Mouse (Mus musculus): Measurements from ENCODE around the gene Slc44a2. TPM values are rescaled to one million over a fixed set of nuclear protein-coding genes. Genes with fewer than 3 reads are reported as not detected.

The Slc44a2 gene
- polyA plus RNA-seq, 1 experiment from 2014 or later, result 62.6 TPM

GRCm38 (mm10) chr9:21348152-21348551, 27.7 kb downstream of the Slc44a2 start:
- WGBS, result 90% methylated on average over 3 of the region's 3 CpGs
- no peak overlapping the region for H3K4me3 ChIP-seq
- H3K27ac ChIP-seq, result no peak overlapping the region
- no peak for DNase-seq (ENCODE audit: extremely low spot score, low spot score)
- peaks cover 11% of the 10 kb centered on the region for H3K4me1 ChIP-seq
- no peaks in the 10 kb centered on the region for H3K9me3 ChIP-seq
- H3K27me3 ChIP-seq (ENCODE audit: poor library complexity, severe bottlenecking), result no peaks in the 10 kb centered on the region
- H3K36me3 ChIP-seq (replicated peaks), result peaks cover 91% of the 10 kb centered on the region

DNA sequence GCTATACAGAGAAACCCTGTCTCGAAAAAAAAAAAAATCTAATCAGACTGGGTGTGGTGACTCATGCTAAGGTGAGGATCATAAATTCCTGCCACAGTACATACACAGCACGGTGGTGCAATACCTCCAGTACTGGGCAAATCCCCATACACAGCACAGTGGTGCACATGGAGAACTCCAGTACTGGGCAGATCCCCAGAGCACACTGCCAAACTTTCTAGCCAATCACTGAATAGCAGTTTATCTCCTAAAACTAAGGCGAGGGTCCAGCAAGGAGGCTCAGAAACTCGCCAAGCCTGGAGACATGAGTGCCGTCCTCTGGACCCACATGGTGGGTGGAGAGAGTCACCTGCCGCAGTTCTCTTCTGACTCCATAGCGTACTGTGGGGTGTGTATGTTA, 30.7 kb downstream of the Slc44a2 start:
- Histone ChIP-seq H3K4me3 (no peak overlapping the region), H3K27me3 (ENCODE audit: poor library complexity, severe bottlenecking) (no peaks in the 10 kb centered on the region), H3K9me3 (no peaks in the 10 kb centered on the region), H3K4me1 (peaks cover 15% of the 10 kb centered on the region), H3K27ac (no peak overlapping the region), H3K36me3 (replicated peaks) (peaks cover 90% of the 10 kb centered on the region)
- WGBS, result 94% methylated on average over 7 of the region's 7 CpGs
- DNase-seq (ENCODE audit: extremely low spot score, low spot score), result no peak

- Histone ChIP-seq H3K27me3 (ENCODE audit: poor library complexity, severe bottlenecking) (no peaks in the 10 kb centered on the region), H3K9me3 (no peaks in the 10 kb centered on the region), H3K4me3 (no peak overlapping the region), H3K36me3 (replicated peaks) (peaks cover 85% of the 10 kb centered on the region), H3K27ac (no peak overlapping the region), H3K4me1 (peaks cover 15% of the 10 kb centered on the region)
- 94% methylated on average over 4 of the region's 4 CpGs for WGBS
- DNase-seq (ENCODE audit: extremely low spot score, low spot score), result no peak
Measured at GRCm38 (mm10) chr9:21351702-21352377, 31.3 kb downstream of the Slc44a2 start.

DNA sequence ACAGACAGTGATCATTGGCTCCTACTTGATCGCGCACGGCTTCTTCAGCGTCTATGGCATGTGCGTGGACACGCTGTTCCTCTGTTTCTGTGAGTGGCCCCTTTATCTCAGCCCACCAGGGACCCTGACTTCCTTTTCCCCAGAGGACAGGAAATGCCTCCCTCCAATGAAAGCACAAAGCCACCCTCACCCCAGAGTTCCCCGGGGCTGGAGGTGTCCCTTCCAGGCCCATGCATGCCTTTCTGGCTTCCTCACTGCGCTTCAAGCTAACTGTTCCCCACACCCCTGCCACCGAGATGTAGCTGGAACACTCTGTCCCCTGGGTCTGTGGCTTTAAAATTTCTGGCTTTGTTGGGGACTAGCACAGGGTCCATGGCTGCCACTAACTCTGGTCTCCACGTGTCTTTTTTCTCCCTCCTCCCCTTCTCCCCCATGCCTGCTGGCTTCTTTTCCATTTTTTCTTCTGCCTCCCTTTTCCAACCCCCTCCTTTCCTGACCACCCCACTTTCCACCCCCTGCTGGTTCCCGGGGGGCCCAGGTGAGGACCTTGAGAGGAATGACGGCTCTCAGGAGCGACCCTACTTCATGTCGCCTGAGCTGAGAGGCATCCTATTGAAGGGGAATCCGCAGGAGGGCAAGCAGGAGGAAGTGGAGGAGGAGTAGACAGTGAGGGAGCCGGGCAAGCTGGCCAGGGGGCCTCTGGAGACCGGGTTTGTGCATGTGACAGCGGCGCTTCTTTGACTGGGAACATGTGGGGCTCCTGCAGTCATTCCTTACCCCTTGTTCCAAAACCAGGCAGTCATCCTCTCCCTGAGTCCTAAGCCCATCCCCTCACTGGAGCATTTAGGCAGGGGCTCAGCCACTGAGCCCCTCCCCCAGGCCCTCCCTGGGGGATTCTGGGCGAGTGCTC, 32.2 kb downstream of the Slc44a2 start:
- H3K9me3 ChIP-seq, result no peaks in the 10 kb centered on the region
- no peak for DNase-seq (ENCODE audit: extremely low spot score, low spot score)
- H3K4me3 ChIP-seq, result no peak overlapping the region
- H3K27me3 ChIP-seq (ENCODE audit: poor library complexity, severe bottlenecking), result no peaks in the 10 kb centered on the region
- peak overlapping the region; percentile 66 for H3K27ac ChIP-seq
- WGBS, result 34% methylated on average over 20 of the region's 20 CpGs
- H3K4me1 ChIP-seq, result peaks cover 15% of the 10 kb centered on the region
- H3K36me3 ChIP-seq (replicated peaks), result peaks cover 76% of the 10 kb centered on the region

DNA sequence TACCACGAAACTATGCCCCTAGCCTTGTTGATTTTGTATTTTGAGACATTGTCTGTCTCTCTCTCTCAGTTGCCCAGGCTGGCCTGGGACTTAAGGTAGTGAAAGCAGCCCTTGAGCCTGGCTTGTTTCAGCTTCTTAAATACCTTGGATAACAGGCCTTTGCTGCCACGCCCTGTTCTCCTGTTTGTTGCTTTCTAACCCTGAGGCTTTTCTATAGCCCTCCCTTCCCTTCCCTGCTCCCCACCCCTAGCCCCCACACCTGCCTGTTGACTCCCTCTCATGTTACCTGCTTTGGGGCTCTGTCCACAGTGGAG, 32.8 kb downstream of the Slc44a2 start:
- Histone ChIP-seq H3K27ac (peak overlapping the region; percentile 66), H3K4me3 (no peak overlapping the region)
- WGBS, result 49% methylated on average over 2 of the region's 2 CpGs

GRCm38 (mm10) chr9:21354796-21355195, 34.3 kb downstream of the Slc44a2 start:
- H3K27me3 ChIP-seq (ENCODE audit: poor library complexity, severe bottlenecking), result no peaks in the 10 kb centered on the region
- H3K9me3 ChIP-seq, result no peaks in the 10 kb centered on the region
- peaks cover 15% of the 10 kb centered on the region for H3K4me1 ChIP-seq
- H3K27ac ChIP-seq, result no peak overlapping the region
- DNase-seq (ENCODE audit: extremely low spot score, low spot score), result no peak
- peaks cover 58% of the 10 kb centered on the region for H3K36me3 ChIP-seq (replicated peaks)
- WGBS, result 94% methylated on average over 6 of the region's 6 CpGs
- no peak overlapping the region for H3K4me3 ChIP-seq

More for the DNA sequence above, 32.8 kb downstream of the Slc44a2 start:
- peaks cover 15% of the 10 kb centered on the region for H3K4me1 ChIP-seq
- H3K36me3 ChIP-seq (replicated peaks), result peaks cover 70% of the 10 kb centered on the region
- no peaks in the 10 kb centered on the region for H3K27me3 ChIP-seq (ENCODE audit: poor library complexity, severe bottlenecking)
- no peak for DNase-seq (ENCODE audit: extremely low spot score, low spot score)
- H3K9me3 ChIP-seq, result no peaks in the 10 kb centered on the region

DNA sequence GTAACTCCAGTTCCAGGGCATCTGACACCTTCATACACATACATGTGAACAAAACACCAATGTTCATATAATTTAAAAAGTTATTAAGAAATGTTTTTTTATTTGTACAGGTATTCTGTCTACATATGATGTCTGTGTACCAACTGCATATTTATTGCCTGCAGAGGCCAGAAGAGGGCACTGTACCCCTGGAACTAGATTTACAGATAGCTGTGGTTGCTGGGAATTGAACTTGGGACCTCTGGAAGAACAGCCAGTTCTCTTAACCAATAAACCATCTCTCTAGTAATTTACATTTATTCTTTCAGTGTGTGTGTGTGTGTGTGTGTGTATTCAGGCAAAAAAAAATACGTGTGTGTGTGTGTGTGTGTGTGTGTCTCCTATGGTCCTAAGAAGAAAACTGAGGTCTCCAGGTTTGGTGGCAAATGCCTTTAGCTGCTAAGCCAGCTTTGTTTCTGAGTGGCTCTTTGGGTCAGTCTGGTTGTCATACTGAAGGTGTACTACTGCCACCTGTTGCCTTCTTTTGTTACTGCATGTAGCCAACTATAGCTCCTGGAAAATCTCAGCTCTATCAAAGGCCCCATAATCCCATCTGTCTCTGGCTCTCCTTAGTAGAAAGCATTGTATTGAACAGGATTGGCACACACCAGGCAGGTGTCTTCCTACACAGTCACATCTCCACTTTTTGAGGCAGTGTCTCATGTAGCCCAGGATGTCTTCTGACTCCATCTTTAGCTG, 36.7 kb downstream of the Slc44a2 start:
- Histone ChIP-seq H3K27ac (no peak overlapping the region), H3K9me3 (no peaks in the 10 kb centered on the region), H3K4me1 (peaks cover 14% of the 10 kb centered on the region), H3K4me3 (no peak overlapping the region), H3K36me3 (replicated peaks) (peaks cover 37% of the 10 kb centered on the region), H3K27me3 (ENCODE audit: poor library complexity, severe bottlenecking) (peaks cover 11% of the 10 kb centered on the region; the same call in 1 of the 2 replicates)
- WGBS, result 0% methylated on average over 1 of the region's 1 CpGs
- peak; percentile 57 for DNase-seq (ENCODE audit: extremely low spot score, low spot score)

DNA sequence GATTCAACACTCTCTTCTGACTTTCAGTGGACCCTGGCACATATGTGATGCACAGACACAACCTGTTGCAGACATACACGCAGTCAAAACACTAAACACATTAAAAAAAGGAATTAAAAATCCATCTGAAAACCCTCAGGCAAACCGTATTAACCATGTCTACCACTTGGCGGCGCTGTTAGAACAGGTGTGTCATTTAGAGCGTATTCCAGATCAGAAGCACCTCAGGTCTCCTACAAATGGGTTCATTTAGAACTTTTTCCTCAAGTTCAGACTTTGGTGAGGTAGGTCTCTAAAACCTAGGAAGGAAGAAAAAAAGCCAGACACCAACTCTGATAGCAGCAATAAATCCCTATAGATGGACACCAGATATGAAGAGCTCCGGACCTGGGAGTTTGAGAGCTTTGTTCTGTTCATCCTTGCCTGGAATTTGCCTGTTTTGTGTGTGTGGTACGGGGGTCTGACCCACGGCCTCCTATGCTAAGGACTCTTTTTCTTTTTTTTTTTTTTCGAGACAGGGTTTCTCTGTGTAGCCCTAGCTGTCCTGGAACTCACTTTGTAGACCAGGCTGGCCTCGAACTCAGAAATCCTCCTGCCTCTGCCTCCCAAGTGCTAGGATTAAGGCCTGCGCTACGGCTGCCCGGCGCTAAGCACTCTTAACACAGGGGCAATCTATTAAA, 46.2 kb downstream of the Slc44a2 start:
- Histone ChIP-seq H3K36me3 (replicated peaks) (peaks cover 22% of the 10 kb centered on the region), H3K4me3 (peak overlapping the region; percentile 68), H3K9me3 (no peaks in the 10 kb centered on the region), H3K27me3 (ENCODE audit: poor library complexity, severe bottlenecking) (0 out of 2 replicates have a peak, but pooled peaks cover 4% of the 10 kb centered on the region), H3K4me1 (peaks cover 20% of the 10 kb centered on the region), H3K27ac (peak overlapping the region; percentile 92)
- 43% methylated on average over 14 of the region's 14 CpGs for WGBS
- peak; percentile 31 for DNase-seq (ENCODE audit: extremely low spot score, low spot score)

DNA sequence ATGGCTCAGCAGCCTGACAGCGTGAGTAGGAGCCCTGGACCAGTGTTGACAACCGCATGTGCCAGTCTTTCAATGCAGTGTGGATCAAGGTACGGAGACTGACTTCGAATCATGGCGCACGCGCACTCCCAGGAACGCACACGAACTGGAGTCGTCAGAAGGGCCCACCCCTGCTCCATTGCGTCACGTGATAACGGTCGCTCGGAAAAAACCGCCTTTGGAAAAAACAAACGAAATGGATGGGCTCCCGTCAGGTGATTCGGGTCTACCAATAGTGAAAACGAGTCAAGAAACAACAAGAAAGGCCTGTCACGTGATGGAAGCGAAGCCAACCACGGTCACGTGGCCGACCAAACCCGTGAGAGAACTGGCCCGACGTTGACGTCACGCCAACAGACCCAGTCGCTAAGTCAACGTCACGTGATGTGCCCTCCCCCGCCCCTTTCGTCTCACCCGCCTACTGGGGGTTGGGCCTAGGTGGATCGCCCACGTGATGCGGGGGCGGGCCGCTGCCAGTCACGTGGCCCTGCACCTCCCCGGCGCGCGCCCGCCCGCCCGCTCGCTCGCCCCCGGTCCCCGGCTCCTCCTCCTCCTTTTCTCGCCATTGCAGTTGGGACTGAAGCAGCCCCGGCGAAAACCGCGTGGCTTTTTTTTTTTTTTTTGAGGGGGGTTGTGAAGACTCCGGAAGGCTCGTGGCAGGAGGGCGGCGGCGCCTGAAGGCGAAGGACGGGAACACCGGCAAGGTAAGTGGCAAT, 47.0 kb downstream of the Slc44a2 start, which contains the start of gene Ilf3:
Gene Ilf3, plus strand, starts transcription at position 515 of the 755 bp plus-strand sequence.
- no peaks in the 10 kb centered on the region for H3K9me3 ChIP-seq

DNA sequence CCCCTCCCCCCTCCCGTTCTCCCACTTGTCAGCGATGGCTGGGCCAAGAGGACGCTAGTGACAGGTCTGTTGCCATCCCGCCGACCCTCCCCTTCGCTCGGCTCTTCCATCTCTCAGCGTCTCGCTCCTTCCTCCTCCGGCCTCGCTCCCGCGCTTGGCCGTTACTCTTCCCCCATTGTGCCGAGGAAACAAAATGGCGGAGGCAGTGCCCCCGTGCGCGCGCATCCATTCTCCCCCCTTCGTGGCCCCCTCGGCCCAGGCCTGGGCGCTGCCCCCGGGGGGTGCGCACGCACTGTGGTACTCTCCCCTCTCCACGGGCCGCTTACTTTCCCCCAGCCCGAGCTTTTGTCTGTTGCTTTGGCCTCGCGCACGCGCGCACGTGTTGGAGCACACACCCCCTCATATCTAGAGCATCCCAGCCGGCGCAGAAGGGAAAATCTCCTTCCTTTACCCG, 47.7 kb downstream of the Slc44a2 start:
- no peaks in the 10 kb centered on the region for H3K9me3 ChIP-seq
- H3K4me3 ChIP-seq, result peak overlapping the region; percentile 68
- peak overlapping the region; percentile 92 for H3K27ac ChIP-seq
- no peaks in the 10 kb centered on the region for H3K27me3 ChIP-seq (ENCODE audit: poor library complexity, severe bottlenecking)
- DNase-seq (ENCODE audit: extremely low spot score, low spot score), result peak; percentile 79
- peaks cover 37% of the 10 kb centered on the region for H3K36me3 ChIP-seq (replicated peaks)
- under 1% methylated on average over 38 of the region's 38 CpGs for WGBS
- peaks cover 24% of the 10 kb centered on the region for H3K4me1 ChIP-seq

More for the DNA sequence above, 47.0 kb downstream of the Slc44a2 start, which contains the start of gene Ilf3:
- peak; percentile 100 for DNase-seq (ENCODE audit: extremely low spot score, low spot score)
- Histone ChIP-seq H3K36me3 (replicated peaks) (peaks cover 31% of the 10 kb centered on the region), H3K4me1 (peaks cover 24% of the 10 kb centered on the region), H3K4me3 (peak within 1 kb of the TSS; percentile 68), H3K27ac (peak within 1 kb of the TSS; percentile 92), H3K27me3 (ENCODE audit: poor library complexity, severe bottlenecking) (no peaks in the 10 kb centered on the region)
- under 1% methylated on average over 66 of the region's 66 CpGs for WGBS

- Histone ChIP-seq H3K9me3 (no peaks in the 10 kb centered on the region), H3K4me3 (peak overlapping the region; percentile 68), H3K4me1 (peaks cover 24% of the 10 kb centered on the region), H3K27me3 (ENCODE audit: poor library complexity, severe bottlenecking) (no peaks in the 10 kb centered on the region), H3K36me3 (replicated peaks) (peaks cover 45% of the 10 kb centered on the region), H3K27ac (peak overlapping the region; percentile 92)
- DNase-seq (ENCODE audit: extremely low spot score, low spot score), result no peak
- WGBS, result 71% methylated on average over 11 of the region's 11 CpGs
Measured at GRCm38 (mm10) chr9:21369080-21369479, 48.6 kb downstream of the Slc44a2 start.

Data from forebrain, embryonic 10.5 days (tissue).